Mouse (Mus musculus) heart, adult 2 months (tissue): ENCODE data around the gene Sall1.

Experiments used
- CTCF ChIP-seq: fragments of 200-600 bp; IDR thresholded peaks from 2 replicates; pipeline ENCODE4 v1.8.1; 2022; ENCODE audit warnings: antibody characterized with exemption, mild to moderate bottlenecking, moderate library complexity
- POLR2A ChIP-seq: fragments of 200-500 bp; IDR thresholded peaks from 2 replicates; pipeline ENCODE4 v1.6.1; 2011; ENCODE audit warnings: mild to moderate bottlenecking, low read depth, low read length, control low read depth; ENCODE audit not compliant: insufficient read depth

DNA sequence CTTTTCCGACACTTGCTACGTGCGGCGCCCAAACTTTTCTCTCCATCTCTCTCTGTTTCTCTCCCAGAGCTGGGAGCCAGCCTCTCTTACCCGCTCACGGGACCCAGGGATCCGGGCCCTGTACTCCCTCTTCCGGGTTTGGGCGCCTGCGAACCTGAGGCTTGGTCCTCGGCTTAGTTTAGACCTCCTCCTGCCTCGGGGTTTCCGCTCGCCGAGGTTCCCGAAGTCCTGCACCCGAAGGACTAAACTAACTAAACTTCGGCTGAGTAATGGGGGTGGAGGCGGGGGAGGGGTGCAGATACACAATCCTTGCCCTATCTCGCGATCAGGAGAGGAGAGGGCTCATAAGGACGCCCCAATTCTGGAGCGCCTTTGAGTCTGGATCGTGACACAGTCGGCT is at the start of gene Sall1:
- TF ChIP-seq CTCF (no peak), POLR2A (no peak)
